Mouse (Mus musculus) megakaryocyte, embryonic 14.5 days (primary cell): ENCODE data around the gene Ptafr. TPM values are rescaled to one million over a fixed set of nuclear protein-coding genes. Genes with fewer than 3 reads are reported as not detected.
"Not testable (repeated sequence)": the region's sequence is repeated elsewhere in the genome, so short reads cannot be mapped to it uniquely, and the experiment has no call there.

Experiments used
- H3K27me3 ChIP-seq: replicated peaks from 2 replicates; pipeline ENCODE3; 2012; ENCODE audit warnings: inconsistent platforms
- H3K36me3 ChIP-seq: replicated peaks from 2 replicates; pipeline ENCODE3; 2012; ENCODE audit warnings: low read length, inconsistent platforms, mixed read lengths
- H3K4me1 ChIP-seq: 2 replicates; pipeline ENCODE4 v1.6.1; 2012; ENCODE audit warnings: inconsistent platforms
- H3K4me3 ChIP-seq: replicated peaks from 2 replicates; pipeline ENCODE3; 2012; ENCODE audit warnings: moderate library complexity, mild to moderate bottlenecking, inconsistent platforms
- H3K9me3 ChIP-seq: 2 replicates; pipeline ENCODE4 v1.6.1; 2012; ENCODE audit warnings: inconsistent platforms
- FLI1 ChIP-seq: IDR thresholded peaks from 2 replicates; pipeline ENCODE4 v1.6.1; 2012; ENCODE audit warnings: low read length, inconsistent platforms, mixed read lengths
- GATA1 ChIP-seq: IDR thresholded peaks from 3 replicates; pipeline ENCODE4 v1.6.1; 2012; ENCODE audit warnings: mixed read lengths, low read length, inconsistent platforms, borderline replicate concordance
- polyA plus RNA-seq: library from polyadenylated mRNA; stranded (reverse); fragments of >175 nt; gene quantifications from 2 replicates; pipeline ENCODE4 v1.2.3, GENCODE M21; 2012; ENCODE audit warnings: low replicate concordance; ENCODE audit not compliant: insufficient read depth

Gene Ptafr
- polyA plus RNA-seq, 1 experiment: 3.1 TPM

DNA sequence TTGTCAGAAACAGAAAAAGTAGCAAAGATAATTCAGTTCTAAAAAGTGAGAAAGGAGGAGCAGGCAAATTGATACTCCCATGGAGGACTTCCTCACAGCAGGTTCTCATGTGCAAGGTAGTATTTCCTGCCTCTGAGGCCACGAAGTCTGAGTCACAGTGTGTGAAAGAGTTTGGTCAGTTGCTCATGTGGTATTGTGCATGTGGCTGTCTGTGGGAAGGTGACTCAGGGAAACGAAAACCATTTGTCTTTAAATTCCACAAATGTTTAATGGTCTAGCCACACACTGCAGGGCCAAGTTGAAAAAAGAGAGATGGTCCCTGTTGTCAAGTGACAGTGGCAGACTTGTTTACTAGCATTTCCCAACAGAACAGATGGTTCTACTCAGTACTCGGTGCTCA lies 24.6 kb downstream of the Ptafr start:
- Histone ChIP-seq H3K36me3 (no peaks in the 10 kb centered on the region), H3K4me3 (no peak overlapping the region), H3K4me1 (peaks cover 27% of the 10 kb centered on the region), H3K27me3 (peaks cover 5% of the 10 kb centered on the region), H3K9me3 (peaks cover 8% of the 10 kb centered on the region)
- TF ChIP-seq GATA1 (no peak), FLI1 (no peak)

DNA sequence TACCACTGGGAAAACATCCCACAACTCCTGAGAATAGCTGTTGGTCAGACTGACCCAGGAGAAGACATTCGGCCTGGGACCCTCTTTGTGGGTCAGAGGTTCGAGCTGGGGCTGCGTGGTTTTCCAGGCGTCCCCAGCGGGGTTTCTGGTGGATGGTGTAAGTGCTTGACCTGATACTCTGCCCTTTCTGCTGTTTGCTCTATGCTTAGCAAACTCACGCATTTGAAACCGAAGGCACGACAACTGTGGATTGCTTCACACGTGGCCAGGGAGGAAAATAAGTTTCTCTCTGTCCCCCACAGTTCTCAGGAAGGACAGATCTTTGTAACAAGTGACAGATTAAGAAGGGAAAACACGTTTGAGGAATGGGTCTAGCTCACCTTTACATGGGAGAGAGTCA lies 26.8 kb downstream of the Ptafr start:
- Histone ChIP-seq H3K4me1 (peaks cover 38% of the 10 kb centered on the region), H3K9me3 (peaks cover 8% of the 10 kb centered on the region), H3K4me3 (no peak overlapping the region), H3K36me3 (no peaks in the 10 kb centered on the region), H3K27me3 (peaks cover 2% of the 10 kb centered on the region)
- TF ChIP-seq FLI1 (no peak), GATA1 (no peak)

DNA sequence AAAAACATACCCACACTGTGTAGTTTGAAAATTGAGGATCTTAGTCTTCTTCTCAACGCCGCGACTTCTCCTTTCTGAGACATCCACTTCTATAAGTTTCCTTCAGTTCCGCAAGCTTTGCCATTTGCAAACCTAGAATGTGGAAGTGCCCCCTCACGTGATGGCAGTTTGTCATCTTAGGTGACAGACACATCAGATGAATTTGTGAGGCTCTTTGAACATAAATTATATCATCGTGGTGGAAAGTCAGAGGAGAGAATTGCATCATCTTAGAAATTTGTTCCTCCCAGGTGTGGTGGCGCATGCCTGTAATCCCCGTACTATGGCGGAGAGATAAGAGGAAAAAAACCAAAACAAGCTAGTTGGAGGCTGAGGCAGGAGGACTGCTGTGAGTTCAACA lies 29.1 kb downstream of the Ptafr start:
- H3K4me3 ChIP-seq: no peak overlapping the region
- no peaks in the 10 kb centered on the region for H3K36me3 ChIP-seq
- no peak for TF ChIP-seq GATA1
- no peak for TF ChIP-seq FLI1
- peaks cover 49% of the 10 kb centered on the region for H3K4me1 ChIP-seq
- peaks cover 7% of the 10 kb centered on the region for H3K9me3 ChIP-seq
- peaks cover 3% of the 10 kb centered on the region for H3K27me3 ChIP-seq

GRCm38 (mm10) chr4:132594191-132594590 lies 30.3 kb downstream of the Ptafr start:
- Histone ChIP-seq H3K27me3 (peaks cover 5% of the 10 kb centered on the region), H3K9me3 (peaks cover under 1% of the 10 kb centered on the region)

GRCm38 (mm10) chr4:132598861-132599260 lies 35.0 kb downstream of the Ptafr start:
- H3K9me3 ChIP-seq: peaks cover 4% of the 10 kb centered on the region
- TF ChIP-seq FLI1: no peak
- no peak for TF ChIP-seq GATA1
- peaks cover 13% of the 10 kb centered on the region for H3K27me3 ChIP-seq
- H3K36me3 ChIP-seq: no peaks in the 10 kb centered on the region
- H3K4me1 ChIP-seq: peaks cover 30% of the 10 kb centered on the region
- H3K4me3 ChIP-seq: no peak overlapping the region

More at GRCm38 (mm10) chr4:132594191-132594590, 30.3 kb downstream of the Ptafr start:
- TF ChIP-seq FLI1 (no peak), GATA1 (no peak)
- no peak overlapping the region for H3K4me3 ChIP-seq
- no peaks in the 10 kb centered on the region for H3K36me3 ChIP-seq
- H3K4me1 ChIP-seq: peaks cover 39% of the 10 kb centered on the region

DNA sequence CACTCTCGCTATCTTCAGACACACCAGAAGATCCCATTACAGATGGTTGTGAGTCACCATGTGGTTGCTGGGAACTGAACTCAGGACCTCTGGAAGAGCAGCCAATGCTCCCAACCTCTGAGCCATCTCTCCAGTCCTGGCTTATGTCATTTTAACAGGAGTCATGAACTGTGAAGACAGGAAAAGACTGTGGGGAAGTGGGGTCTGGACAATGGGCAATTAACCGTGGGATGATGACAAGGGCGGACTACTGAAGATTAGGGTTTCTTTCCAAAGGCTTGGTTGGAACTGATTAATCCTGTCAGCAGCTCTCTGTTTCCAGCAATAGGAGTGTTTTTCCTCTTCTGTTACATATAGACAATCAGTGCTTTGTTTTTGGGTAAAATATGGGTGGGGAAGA lies 35.9 kb downstream of the Ptafr start:
- peaks cover 28% of the 10 kb centered on the region for H3K4me1 ChIP-seq
- H3K36me3 ChIP-seq: no peaks in the 10 kb centered on the region
- no peak for TF ChIP-seq GATA1
- TF ChIP-seq FLI1: no peak
- H3K4me3 ChIP-seq: no peak overlapping the region
- H3K9me3 ChIP-seq: peaks cover 4% of the 10 kb centered on the region
- H3K27me3 ChIP-seq: peaks cover 13% of the 10 kb centered on the region

DNA sequence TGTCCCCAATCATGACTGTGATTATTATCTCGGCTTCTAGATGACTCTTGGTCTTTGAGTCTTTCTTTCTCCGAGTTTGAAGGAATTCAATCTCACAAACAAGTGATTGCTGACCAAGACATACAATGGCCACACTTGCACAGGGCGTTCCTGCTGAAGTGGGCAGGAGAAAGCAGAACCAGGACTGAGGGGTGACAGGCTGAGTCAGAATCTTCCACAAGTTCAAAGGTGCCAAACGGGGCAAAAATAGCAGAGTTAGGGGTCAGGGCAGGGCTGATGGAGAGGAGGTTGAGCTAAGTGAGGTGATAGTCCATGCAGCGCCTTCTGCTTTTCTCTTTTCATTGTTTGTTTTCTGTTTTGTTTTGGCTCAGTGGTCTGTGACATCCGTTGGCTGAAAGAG lies 36.6 kb downstream of the Ptafr start:
- Histone ChIP-seq H3K27me3 (peaks cover 13% of the 10 kb centered on the region), H3K36me3 (no peaks in the 10 kb centered on the region), H3K4me3 (no peak overlapping the region), H3K4me1 (peaks cover 21% of the 10 kb centered on the region), H3K9me3 (peaks cover 4% of the 10 kb centered on the region)
- no peak for TF ChIP-seq GATA1
- no peak for TF ChIP-seq FLI1

- H3K27me3 ChIP-seq: peaks cover 13% of the 10 kb centered on the region
- H3K9me3 ChIP-seq, H3K4me3 ChIP-seq, H3K36me3 ChIP-seq: not testable (repeated sequence)
- H3K4me1 ChIP-seq: peaks cover 21% of the 10 kb centered on the region
Observed at GRCm38 (mm10) chr4:132601242-132601641, 37.4 kb downstream of the Ptafr start.

DNA sequence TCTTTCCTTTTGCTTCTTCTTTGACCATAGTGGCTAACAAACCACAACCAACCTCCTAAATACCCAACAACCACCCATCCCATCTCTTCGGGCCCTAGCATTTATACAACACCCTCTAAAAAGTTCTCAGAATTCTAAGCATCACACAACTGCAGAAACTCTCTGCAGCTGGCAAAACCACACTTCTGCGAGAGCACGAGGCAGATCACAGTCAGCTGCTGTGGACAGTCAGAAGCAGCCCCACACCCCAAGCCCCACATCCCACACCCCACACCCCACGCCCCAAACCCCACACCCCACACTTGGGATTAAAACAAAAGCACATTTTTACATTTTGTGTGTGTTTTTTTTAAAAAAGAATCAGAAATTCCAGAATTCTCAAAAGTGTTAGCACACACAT lies 39.6 kb downstream of the Ptafr start:
- H3K4me3 ChIP-seq: no peak overlapping the region
- H3K4me1 ChIP-seq: peaks cover 16% of the 10 kb centered on the region
- H3K36me3 ChIP-seq: no peaks in the 10 kb centered on the region
- H3K27me3 ChIP-seq: peaks cover 19% of the 10 kb centered on the region
- peaks cover 4% of the 10 kb centered on the region for H3K9me3 ChIP-seq
- no peak for TF ChIP-seq FLI1
- TF ChIP-seq GATA1: no peak

DNA sequence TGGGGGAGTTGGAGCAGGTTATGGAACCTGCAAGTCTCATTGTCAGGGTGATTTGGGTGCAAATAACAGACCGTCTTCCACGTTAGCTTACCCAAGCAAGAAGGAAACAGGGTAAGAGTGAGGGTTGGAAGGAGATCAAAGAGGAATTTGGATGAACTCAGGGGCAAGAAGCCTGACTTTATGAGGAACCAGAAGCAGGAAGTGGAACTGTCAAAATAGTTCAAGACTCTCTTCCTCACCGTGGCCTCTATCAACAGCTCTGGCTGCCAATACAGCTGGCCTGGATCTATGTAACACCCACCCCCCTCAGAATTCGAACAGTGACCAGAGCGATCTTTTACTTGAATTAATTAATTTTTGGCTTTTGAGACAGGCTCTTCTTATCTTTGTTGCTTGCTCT lies 41.9 kb downstream of the Ptafr start:
- Histone ChIP-seq H3K27me3 (peaks cover 31% of the 10 kb centered on the region), H3K4me3 (no peak overlapping the region), H3K36me3 (no peaks in the 10 kb centered on the region), H3K4me1 (peaks cover 11% of the 10 kb centered on the region), H3K9me3 (no peaks in the 10 kb centered on the region)
- TF ChIP-seq FLI1 (no peak), GATA1 (no peak)

DNA sequence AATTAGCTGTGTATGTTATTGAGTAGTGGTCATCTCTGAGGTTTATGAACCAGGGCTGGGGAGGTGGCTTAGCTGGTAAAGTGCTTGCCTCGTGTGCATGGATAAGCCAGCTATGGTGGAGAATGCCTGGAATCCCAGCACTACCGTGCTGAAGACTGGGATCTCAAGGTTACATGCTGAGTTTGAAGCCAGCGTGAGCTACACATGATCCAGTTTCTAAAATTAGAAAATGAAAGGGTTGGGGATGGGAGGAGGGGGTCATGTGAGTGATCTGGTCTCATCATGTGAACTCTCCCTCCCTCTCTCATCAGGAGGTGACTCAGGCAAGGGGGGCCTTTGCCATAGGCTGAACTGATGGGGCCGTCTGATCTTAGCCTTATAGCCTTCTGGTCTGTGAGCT lies 44.3 kb downstream of the Ptafr start:
- H3K4me1 ChIP-seq: peaks cover 8% of the 10 kb centered on the region
- no peaks in the 10 kb centered on the region; the same call in 1 of the 2 replicates for H3K9me3 ChIP-seq
- peaks cover 29% of the 10 kb centered on the region for H3K27me3 ChIP-seq
- TF ChIP-seq FLI1: no peak
- TF ChIP-seq GATA1: no peak
- H3K36me3 ChIP-seq: no peaks in the 10 kb centered on the region
- H3K4me3 ChIP-seq: no peak overlapping the region
